Mouse (Mus musculus) heart, adult 2 months (tissue): ENCODE measurements around the gene Agtrap.

Experiments
- CTCF ChIP-seq: fragments of 200-600 bp; IDR thresholded peaks from 2 replicates; pipeline ENCODE4 v1.8.1; 2022; ENCODE audit warnings: antibody characterized with exemption, mild to moderate bottlenecking, moderate library complexity
- EP300 ChIP-seq: fragments of 200-500 bp; IDR thresholded peaks from 2 replicates; pipeline ENCODE4 v1.6.1; 2011; ENCODE audit warnings: low read depth, low read length, control low read depth; ENCODE audit not compliant: insufficient read depth
- POLR2A ChIP-seq: fragments of 200-500 bp; IDR thresholded peaks from 2 replicates; pipeline ENCODE4 v1.6.1; 2011; ENCODE audit warnings: mild to moderate bottlenecking, low read depth, low read length, control low read depth; ENCODE audit not compliant: insufficient read depth

DNA sequence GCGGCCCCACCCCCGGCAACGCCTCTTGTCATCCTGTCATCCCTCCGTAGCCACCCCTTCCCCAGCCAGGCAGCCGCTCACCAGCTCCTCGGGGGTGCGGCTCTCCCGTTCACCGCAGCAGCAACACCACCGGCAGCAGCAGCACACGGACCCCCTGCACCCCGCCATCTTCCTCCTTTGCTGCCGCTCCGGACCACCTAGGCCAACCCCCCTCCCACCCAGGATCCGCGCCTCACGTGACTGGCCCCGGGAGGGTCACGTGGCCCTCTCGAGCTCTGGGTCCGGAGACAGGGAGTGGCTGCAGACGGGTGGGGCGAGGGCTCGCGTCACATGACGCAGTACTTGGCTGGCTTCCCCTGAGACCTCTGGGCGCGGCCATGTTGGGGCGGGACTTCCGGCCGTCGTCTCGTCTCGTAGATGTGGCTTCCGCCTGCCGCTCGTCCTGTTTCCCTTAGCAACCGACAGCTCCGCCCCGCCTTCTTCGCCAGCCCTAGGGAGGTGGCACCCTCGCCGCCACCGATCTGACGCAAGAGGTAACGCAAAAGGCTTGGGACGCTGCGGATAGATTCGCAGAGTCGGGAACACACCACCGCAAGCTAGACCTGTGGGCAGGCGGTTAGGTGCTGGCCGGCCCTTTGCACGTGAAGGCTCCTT, 49.1 kb downstream of the Agtrap start, which contains the start of the genes Clcn6 and Mthfr:
- no peak for TF ChIP-seq CTCF
- peak; percentile 20; the same call in 1 of the 2 replicates for TF ChIP-seq EP300
- peak; percentile 87 for TF ChIP-seq POLR2A
